Mouse (Mus musculus): ENCODE data around the gene Nrgn. TPM values are rescaled to one million over a fixed set of nuclear protein-coding genes. Genes with fewer than 3 reads are reported as not detected.

Nrgn gene
- polyA plus RNA-seq, 1 experiment: 35.3 TPM

DNA sequence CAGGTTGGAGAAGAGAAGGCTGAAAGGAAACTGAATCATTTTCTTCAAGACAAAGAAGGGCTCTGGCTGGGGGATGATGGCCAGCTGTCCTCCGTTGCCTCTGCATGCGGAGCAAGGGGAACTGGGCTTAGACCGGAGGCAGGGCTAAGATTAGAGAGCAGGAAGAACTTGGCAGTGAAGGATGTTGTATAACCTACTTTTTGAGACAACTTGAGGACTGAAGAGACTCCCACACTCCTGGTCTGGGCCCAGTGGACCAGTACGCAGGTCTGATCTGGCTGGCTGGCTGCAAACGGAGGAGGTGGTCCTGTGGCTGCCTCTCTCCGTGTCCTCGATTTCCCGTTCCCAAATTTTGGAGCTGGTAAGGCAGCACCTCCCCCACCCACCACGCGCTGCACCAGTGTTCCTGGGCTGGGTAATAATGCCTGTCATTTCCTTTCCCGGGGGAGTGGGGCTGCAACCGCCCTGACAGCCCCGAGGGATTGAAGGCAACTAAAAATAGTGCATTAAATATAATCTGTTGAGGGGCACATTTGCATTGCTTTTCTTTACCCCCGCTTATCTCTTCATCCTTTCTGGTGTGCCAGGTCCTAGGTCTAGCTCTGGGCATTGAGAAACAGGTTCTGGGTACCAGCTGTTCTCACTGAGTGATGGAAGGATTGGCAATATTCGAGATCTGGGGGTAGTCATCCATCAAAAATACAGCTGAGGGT, 15.3 kb upstream of the Nrgn start:
- no peak overlapping the region for H3K4me3 ChIP-seq (ENCODE audit: extremely low read depth, insufficient read depth, insufficient read length)
- TF ChIP-seq CTCF (IDR thresholded peaks at IDR 0.05; ENCODE audit: extremely low read depth, insufficient read depth, insufficient read length, insufficient replicate concordance) (no peak), POLR2A (IDR thresholded peaks at IDR 0.05; ENCODE audit: low read depth, low read length) (no peak)
- no peak for DNase-seq (ENCODE audit: low read depth in 1 of 2, low spot score in 2 of 2)
- no peaks in the 10 kb centered on the region for H3K36me3 ChIP-seq (ENCODE audit: control insufficient read depth, insufficient read depth, low read length)
- H3K4me1 ChIP-seq (ENCODE audit: control insufficient read depth, insufficient read depth, insufficient read length): peaks cover 7% of the 10 kb centered on the region
- H3K27me3 ChIP-seq (ENCODE audit: control insufficient read depth, insufficient read depth, low read length): no peaks in the 10 kb centered on the region
- no peak overlapping the region for H3K27ac ChIP-seq (ENCODE audit: insufficient read depth, low read length)
- 4% methylated on average over 15 of the region's 15 CpGs for WGBS

DNA sequence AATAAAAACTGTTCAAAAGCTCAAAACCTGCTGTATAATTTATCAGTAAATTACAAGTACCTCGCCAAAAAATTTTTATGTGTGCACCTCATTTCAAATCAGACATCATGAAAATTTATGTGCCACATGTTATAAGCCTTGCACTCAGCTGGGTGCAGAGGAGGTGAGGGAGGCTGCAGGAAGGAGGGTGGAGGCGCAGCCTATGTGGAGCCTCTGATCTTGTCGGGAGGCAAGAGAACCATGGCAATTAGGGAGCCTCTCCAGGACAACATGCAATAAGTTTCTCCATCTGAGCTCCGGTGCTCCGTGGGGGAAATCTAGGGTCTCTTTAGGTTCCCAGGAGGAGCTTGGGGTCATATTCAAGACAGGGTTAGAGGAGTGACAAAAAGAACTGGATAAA, 14.8 kb upstream of the Nrgn start:
- no peak for DNase-seq (ENCODE audit: low read depth in 1 of 2, low spot score in 2 of 2)
- no peak overlapping the region for H3K27ac ChIP-seq (ENCODE audit: insufficient read depth, low read length)
- no peaks in the 10 kb centered on the region for H3K27me3 ChIP-seq (ENCODE audit: control insufficient read depth, insufficient read depth, low read length)
- H3K4me1 ChIP-seq (ENCODE audit: control insufficient read depth, insufficient read depth, insufficient read length): peaks cover 7% of the 10 kb centered on the region; the same call in 1 of the 2 replicates
- WGBS: 24% methylated on average over 5 of the region's 5 CpGs
- H3K36me3 ChIP-seq (ENCODE audit: control insufficient read depth, insufficient read depth, low read length): no peaks in the 10 kb centered on the region
- TF ChIP-seq CTCF (IDR thresholded peaks at IDR 0.05; ENCODE audit: extremely low read depth, insufficient read depth, insufficient read length, insufficient replicate concordance) (no peak), POLR2A (IDR thresholded peaks at IDR 0.05; ENCODE audit: low read depth, low read length) (no peak)
- no peak overlapping the region for H3K4me3 ChIP-seq (ENCODE audit: extremely low read depth, insufficient read depth, insufficient read length)

DNA sequence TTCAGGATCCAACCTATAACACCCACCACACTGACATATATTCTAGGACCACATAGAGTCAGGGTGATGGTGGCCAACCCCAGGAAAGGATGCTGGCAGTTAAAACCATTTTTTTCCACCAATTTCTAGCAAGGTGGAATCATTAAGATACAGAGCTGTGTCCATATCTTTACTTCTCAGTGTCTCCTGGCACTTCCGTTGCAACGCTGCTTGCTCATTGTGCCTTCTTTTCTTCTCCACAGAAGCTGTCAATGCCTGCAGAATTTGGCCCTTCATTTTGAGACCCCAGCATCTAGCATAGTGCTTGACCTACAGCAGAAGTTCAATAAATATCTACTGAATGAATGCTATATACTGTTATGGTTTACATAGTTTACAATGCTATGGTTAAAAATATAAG, 14.3 kb upstream of the Nrgn start:
- Histone ChIP-seq H3K36me3 (ENCODE audit: control insufficient read depth, insufficient read depth, low read length) (no peaks in the 10 kb centered on the region), H3K27me3 (ENCODE audit: control insufficient read depth, insufficient read depth, low read length) (no peaks in the 10 kb centered on the region), H3K4me3 (ENCODE audit: extremely low read depth, insufficient read depth, insufficient read length) (no peak overlapping the region), H3K4me1 (ENCODE audit: control insufficient read depth, insufficient read depth, insufficient read length) (peaks cover 7% of the 10 kb centered on the region; the same call in 1 of the 2 replicates), H3K27ac (ENCODE audit: insufficient read depth, low read length) (no peak overlapping the region)
- TF ChIP-seq POLR2A (IDR thresholded peaks at IDR 0.05; ENCODE audit: low read depth, low read length) (no peak), CTCF (IDR thresholded peaks at IDR 0.05; ENCODE audit: extremely low read depth, insufficient read depth, insufficient read length, insufficient replicate concordance) (no peak)
- DNase-seq (ENCODE audit: low read depth in 1 of 2, low spot score in 2 of 2): no peak
- WGBS: 87% methylated on average over 2 of the region's 2 CpGs

DNA sequence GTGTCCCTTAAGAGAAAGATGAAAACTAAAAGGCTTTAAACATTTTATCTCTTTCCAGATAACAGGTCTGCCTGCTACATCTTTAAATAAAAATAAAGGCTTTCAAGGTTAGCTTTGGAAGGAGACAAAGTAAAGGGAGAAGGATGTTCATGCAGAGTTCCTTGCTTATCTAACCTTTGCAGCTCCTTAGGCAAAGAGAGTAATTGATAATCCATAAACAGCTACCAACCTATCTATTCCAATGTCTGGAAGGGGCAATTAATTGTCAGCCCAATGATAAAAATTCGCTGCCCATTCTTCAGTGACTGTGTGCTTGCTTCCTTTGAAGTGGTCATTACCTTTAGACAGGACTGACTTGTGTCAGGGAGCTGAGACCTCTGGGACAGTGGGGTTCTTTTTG, 11.1 kb upstream of the Nrgn start:
- H3K4me3 ChIP-seq (ENCODE audit: extremely low read depth, insufficient read depth, insufficient read length): no peak overlapping the region
- H3K4me1 ChIP-seq (ENCODE audit: control insufficient read depth, insufficient read depth, insufficient read length): peaks cover 7% of the 10 kb centered on the region; the same call in 1 of the 2 replicates
- DNase-seq (ENCODE audit: low read depth in 1 of 2, low spot score in 2 of 2): no peak
- H3K36me3 ChIP-seq (ENCODE audit: control insufficient read depth, insufficient read depth, low read length): no peaks in the 10 kb centered on the region
- H3K27me3 ChIP-seq (ENCODE audit: control insufficient read depth, insufficient read depth, low read length): no peaks in the 10 kb centered on the region
- no peak overlapping the region for H3K27ac ChIP-seq (ENCODE audit: insufficient read depth, low read length)
- WGBS: 83% methylated on average over 1 of the region's 1 CpGs
- no peak for TF ChIP-seq CTCF (IDR thresholded peaks at IDR 0.05; ENCODE audit: extremely low read depth, insufficient read depth, insufficient read length, insufficient replicate concordance)
- TF ChIP-seq POLR2A (IDR thresholded peaks at IDR 0.05; ENCODE audit: low read depth, low read length): no peak

DNA sequence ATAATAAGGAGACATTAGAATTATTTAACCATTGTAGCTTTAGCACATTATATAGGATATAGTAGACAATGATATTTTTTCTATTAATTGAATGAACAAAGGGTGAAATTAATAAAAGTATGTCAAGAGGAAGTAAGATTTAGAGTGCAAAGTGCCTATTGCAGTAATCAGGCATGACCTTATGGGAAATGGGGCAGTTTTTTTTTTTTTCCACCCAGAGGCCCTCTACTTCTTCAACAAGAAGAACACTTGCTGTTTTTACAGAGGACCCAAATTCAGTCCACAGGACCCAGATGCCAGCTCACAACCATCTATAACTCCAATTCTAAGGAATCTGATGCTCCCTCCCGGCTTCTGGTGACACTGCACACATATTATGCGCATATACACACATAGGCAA, 7.9 kb upstream of the Nrgn start:
- DNase-seq (ENCODE audit: low read depth in 1 of 2, low spot score in 2 of 2): no peak
- Histone ChIP-seq H3K4me1 (ENCODE audit: control insufficient read depth, insufficient read depth, insufficient read length) (no peaks in the 10 kb centered on the region), H3K36me3 (ENCODE audit: control insufficient read depth, insufficient read depth, low read length) (no peaks in the 10 kb centered on the region), H3K27me3 (ENCODE audit: control insufficient read depth, insufficient read depth, low read length) (no peaks in the 10 kb centered on the region), H3K27ac (ENCODE audit: insufficient read depth, low read length) (no peak overlapping the region), H3K4me3 (ENCODE audit: extremely low read depth, insufficient read depth, insufficient read length) (no peak overlapping the region)
- WGBS: 94% methylated on average over 2 of the region's 2 CpGs
- no peak for TF ChIP-seq POLR2A (IDR thresholded peaks at IDR 0.05; ENCODE audit: low read depth, low read length)
- TF ChIP-seq CTCF (IDR thresholded peaks at IDR 0.05; ENCODE audit: extremely low read depth, insufficient read depth, insufficient read length, insufficient replicate concordance): no peak

DNA sequence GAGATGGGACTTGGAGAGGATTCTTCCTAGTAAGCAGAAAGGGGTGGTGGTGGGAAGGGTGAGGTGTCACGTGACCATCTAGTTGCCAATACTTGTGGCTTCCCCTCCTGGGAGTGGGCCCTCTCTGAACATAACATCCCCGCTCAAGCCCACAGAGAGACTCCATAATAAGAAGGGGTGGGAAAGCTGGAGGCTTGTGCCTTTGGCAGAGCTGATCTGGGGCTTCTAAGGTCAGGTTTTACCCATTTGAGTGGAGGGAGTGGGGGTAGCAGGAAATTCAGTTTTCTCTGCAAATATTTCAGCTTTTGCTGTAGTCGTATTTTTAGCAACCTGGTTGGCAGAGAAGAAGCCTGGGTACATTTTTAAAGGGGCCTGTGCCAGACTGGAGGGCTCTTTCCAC, 3.7 kb upstream of the Nrgn start:
- H3K27ac ChIP-seq (ENCODE audit: insufficient read depth, low read length): no peak overlapping the region
- peaks cover 20% of the 10 kb centered on the region for H3K4me1 ChIP-seq (ENCODE audit: control insufficient read depth, insufficient read depth, insufficient read length)
- DNase-seq (ENCODE audit: low read depth in 1 of 2, low spot score in 2 of 2): no peak
- H3K36me3 ChIP-seq (ENCODE audit: control insufficient read depth, insufficient read depth, low read length): no peaks in the 10 kb centered on the region
- TF ChIP-seq POLR2A (IDR thresholded peaks at IDR 0.05; ENCODE audit: low read depth, low read length) (no peak), CTCF (IDR thresholded peaks at IDR 0.05; ENCODE audit: extremely low read depth, insufficient read depth, insufficient read length, insufficient replicate concordance) (no peak)
- 42% methylated on average over 3 of the region's 3 CpGs for WGBS
- 0 out of 2 replicates have a peak, but pooled peaks cover 4% of the 10 kb centered on the region for H3K27me3 ChIP-seq (ENCODE audit: control insufficient read depth, insufficient read depth, low read length)
- no peak overlapping the region for H3K4me3 ChIP-seq (ENCODE audit: extremely low read depth, insufficient read depth, insufficient read length)

Measured in spleen, adult 2 months (tissue).